Mouse (Mus musculus): ENCODE results near the gene Uri1. TPM values are rescaled to one million over a fixed set of nuclear protein-coding genes. Genes with fewer than 3 reads are reported as not detected.

Gene Uri1
- polyA plus RNA-seq, 1 experiment from 2014 or later = 42.2 TPM

DNA sequence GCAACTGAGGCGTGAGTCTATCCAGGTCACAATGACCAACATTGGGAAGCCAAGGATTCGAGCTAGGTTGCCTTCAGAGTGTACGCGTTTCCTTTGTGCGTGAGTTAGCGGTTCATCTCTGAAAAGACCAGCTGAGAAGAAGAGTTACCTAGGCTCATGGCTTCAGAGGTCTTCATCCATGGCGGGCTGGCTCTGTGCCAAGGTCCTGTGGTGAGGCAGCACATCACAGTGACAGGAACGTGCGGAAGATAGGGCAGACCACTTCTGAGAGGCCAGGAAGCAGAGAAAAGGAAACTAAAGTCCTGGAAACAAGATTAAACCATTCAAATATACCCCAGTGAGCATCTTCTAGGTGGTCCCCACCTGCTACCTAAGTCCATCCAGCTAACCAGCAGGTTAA is 30.9 kb upstream of the Uri1 start:
- Histone ChIP-seq H3K4me1 (replicated peaks; ENCODE audit: control insufficient read depth, insufficient read depth, low read length) (no peaks in the 10 kb centered on the region), H3K27ac (ENCODE audit: low read depth, low read length) (no peak overlapping the region), H3K9me3 (ENCODE audit: control insufficient read depth, low read length) (no peaks in the 10 kb centered on the region), H3K27me3 (replicated peaks; ENCODE audit: control insufficient read depth, insufficient read depth, low read length) (no peaks in the 10 kb centered on the region), H3K4me3 (ENCODE audit: low read depth, low read length) (no peak overlapping the region), H3K9ac (ENCODE audit: low read depth, low read length) (no peak overlapping the region), H3K36me3 (ENCODE audit: control insufficient read depth, insufficient read depth, low read length) (no peaks in the 10 kb centered on the region), H3K4me2 (no peak overlapping the region)
- DNase-seq (ENCODE audit: low spot score) = no peak
- WGBS = 84% methylated on average over 9 of the region's 9 CpGs
- ATAC-seq (replicated peaks; ENCODE audit: low FRiP score) = no peak

- WGBS = 64% methylated on average over 5 of the region's 5 CpGs
- H3K36me3 ChIP-seq (ENCODE audit: control insufficient read depth, insufficient read depth, low read length) = no peaks in the 10 kb centered on the region
- no peak for ATAC-seq (replicated peaks; ENCODE audit: low FRiP score)
- no peak overlapping the region for H3K27ac ChIP-seq (ENCODE audit: low read depth, low read length)
- no peaks in the 10 kb centered on the region for H3K4me1 ChIP-seq (replicated peaks; ENCODE audit: control insufficient read depth, insufficient read depth, low read length)
- no peak for DNase-seq (ENCODE audit: low spot score)
- H3K9ac ChIP-seq (ENCODE audit: low read depth, low read length) = no peak overlapping the region
- no peaks in the 10 kb centered on the region for H3K9me3 ChIP-seq (ENCODE audit: control insufficient read depth, low read length)
- H3K4me2 ChIP-seq = no peak overlapping the region
- no peak overlapping the region for H3K4me3 ChIP-seq (ENCODE audit: low read depth, low read length)
- H3K27me3 ChIP-seq (replicated peaks; ENCODE audit: control insufficient read depth, insufficient read depth, low read length) = no peaks in the 10 kb centered on the region
Observed at GRCm38 (mm10) chr7:38047229-38047628, 23.9 kb upstream of the Uri1 start.

GRCm38 (mm10) chr7:38041244-38041643 is 17.9 kb upstream of the Uri1 start:
- H3K4me3 ChIP-seq (ENCODE audit: low read depth, low read length) = no peak overlapping the region
- no peak overlapping the region for H3K4me2 ChIP-seq
- H3K36me3 ChIP-seq (ENCODE audit: control insufficient read depth, insufficient read depth, low read length) = no peaks in the 10 kb centered on the region
- ATAC-seq (replicated peaks; ENCODE audit: low FRiP score) (no peak), DNase-seq (ENCODE audit: low spot score) (no peak)
- no peaks in the 10 kb centered on the region for H3K9me3 ChIP-seq (ENCODE audit: control insufficient read depth, low read length)
- H3K27me3 ChIP-seq (replicated peaks; ENCODE audit: control insufficient read depth, insufficient read depth, low read length) = no peaks in the 10 kb centered on the region
- H3K4me1 ChIP-seq (replicated peaks; ENCODE audit: control insufficient read depth, insufficient read depth, low read length) = no peaks in the 10 kb centered on the region
- no peak overlapping the region for H3K9ac ChIP-seq (ENCODE audit: low read depth, low read length)
- WGBS = 77% methylated on average over 3 of the region's 3 CpGs
- H3K27ac ChIP-seq (ENCODE audit: low read depth, low read length) = no peak overlapping the region

- H3K4me1 ChIP-seq (replicated peaks; ENCODE audit: control insufficient read depth, insufficient read depth, low read length) = no peaks in the 10 kb centered on the region
Observed at GRCm38 (mm10) chr7:38037586-38037985, 14.2 kb upstream of the Uri1 start.

GRCm38 (mm10) chr7:38031183-38031582 is 7.8 kb upstream of the Uri1 start:
- H3K4me2 ChIP-seq = no peak overlapping the region
- no peak overlapping the region for H3K4me3 ChIP-seq (ENCODE audit: low read depth, low read length)
- no peaks in the 10 kb centered on the region for H3K27me3 ChIP-seq (replicated peaks; ENCODE audit: control insufficient read depth, insufficient read depth, low read length)
- no peaks in the 10 kb centered on the region for H3K9me3 ChIP-seq (ENCODE audit: control insufficient read depth, low read length)
- no peak for ATAC-seq (replicated peaks; ENCODE audit: low FRiP score)
- no peak overlapping the region for H3K27ac ChIP-seq (ENCODE audit: low read depth, low read length)
- H3K36me3 ChIP-seq (ENCODE audit: control insufficient read depth, insufficient read depth, low read length) = no peaks in the 10 kb centered on the region
- no peak for DNase-seq (ENCODE audit: low spot score)
- 0 out of 2 replicates have a peak, but pooled peaks cover 8% of the 10 kb centered on the region for H3K4me1 ChIP-seq (replicated peaks; ENCODE audit: control insufficient read depth, insufficient read depth, low read length)
- H3K9ac ChIP-seq (ENCODE audit: low read depth, low read length) = no peak overlapping the region
- 73% methylated on average over 4 of the region's 4 CpGs for WGBS

More at GRCm38 (mm10) chr7:38037586-38037985, 14.2 kb upstream of the Uri1 start:
- no peak overlapping the region for H3K4me3 ChIP-seq (ENCODE audit: low read depth, low read length)
- no peak overlapping the region for H3K4me2 ChIP-seq
- no peaks in the 10 kb centered on the region for H3K9me3 ChIP-seq (ENCODE audit: control insufficient read depth, low read length)
- H3K27ac ChIP-seq (ENCODE audit: low read depth, low read length) = no peak overlapping the region
- WGBS = 74% methylated on average over 5 of the region's 5 CpGs
- no peaks in the 10 kb centered on the region for H3K36me3 ChIP-seq (ENCODE audit: control insufficient read depth, insufficient read depth, low read length)
- no peak overlapping the region for H3K9ac ChIP-seq (ENCODE audit: low read depth, low read length)
- no peaks in the 10 kb centered on the region for H3K27me3 ChIP-seq (replicated peaks; ENCODE audit: control insufficient read depth, insufficient read depth, low read length)
- ATAC-seq (replicated peaks; ENCODE audit: low FRiP score) (no peak), DNase-seq (ENCODE audit: low spot score) (no peak)

DNA sequence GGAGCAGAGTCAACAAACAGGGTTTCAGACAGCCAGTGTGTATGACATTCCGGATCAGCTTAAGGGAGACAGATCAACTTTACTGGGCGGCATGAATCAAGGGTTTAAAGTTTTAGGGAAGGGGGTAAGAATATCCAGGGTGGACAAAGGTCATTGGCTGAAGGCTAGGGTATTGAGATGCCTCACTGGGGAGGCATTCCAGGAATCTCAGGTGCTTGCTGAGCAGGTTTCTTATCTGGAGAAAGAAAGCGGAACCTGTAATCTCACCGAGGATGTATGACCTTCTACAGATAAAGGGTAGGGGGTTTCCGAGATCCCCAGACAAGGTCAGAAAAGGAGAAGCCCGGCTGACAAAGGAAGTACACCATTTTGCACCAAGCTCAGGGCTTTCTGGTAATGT is 7.3 kb upstream of the Uri1 start:
- no peak overlapping the region for H3K9ac ChIP-seq (ENCODE audit: low read depth, low read length)
- ATAC-seq (replicated peaks; ENCODE audit: low FRiP score) = no peak
- 0 out of 2 replicates have a peak, but pooled peaks cover 8% of the 10 kb centered on the region for H3K4me1 ChIP-seq (replicated peaks; ENCODE audit: control insufficient read depth, insufficient read depth, low read length)
- H3K36me3 ChIP-seq (ENCODE audit: control insufficient read depth, insufficient read depth, low read length) = no peaks in the 10 kb centered on the region
- H3K4me2 ChIP-seq = no peak overlapping the region
- H3K4me3 ChIP-seq (ENCODE audit: low read depth, low read length) = no peak overlapping the region
- H3K27ac ChIP-seq (ENCODE audit: low read depth, low read length) = no peak overlapping the region
- WGBS = 19% methylated on average over 6 of the region's 6 CpGs
- H3K9me3 ChIP-seq (ENCODE audit: control insufficient read depth, low read length) = no peaks in the 10 kb centered on the region
- no peaks in the 10 kb centered on the region for H3K27me3 ChIP-seq (replicated peaks; ENCODE audit: control insufficient read depth, insufficient read depth, low read length)
- no peak for DNase-seq (ENCODE audit: low spot score)

GRCm38 (mm10) chr7:38029986-38030385 is 6.6 kb upstream of the Uri1 start:
- 0 out of 2 replicates have a peak, but pooled peaks cover 8% of the 10 kb centered on the region for H3K4me1 ChIP-seq (replicated peaks; ENCODE audit: control insufficient read depth, insufficient read depth, low read length)
- DNase-seq (ENCODE audit: low spot score) = no peak

DNA sequence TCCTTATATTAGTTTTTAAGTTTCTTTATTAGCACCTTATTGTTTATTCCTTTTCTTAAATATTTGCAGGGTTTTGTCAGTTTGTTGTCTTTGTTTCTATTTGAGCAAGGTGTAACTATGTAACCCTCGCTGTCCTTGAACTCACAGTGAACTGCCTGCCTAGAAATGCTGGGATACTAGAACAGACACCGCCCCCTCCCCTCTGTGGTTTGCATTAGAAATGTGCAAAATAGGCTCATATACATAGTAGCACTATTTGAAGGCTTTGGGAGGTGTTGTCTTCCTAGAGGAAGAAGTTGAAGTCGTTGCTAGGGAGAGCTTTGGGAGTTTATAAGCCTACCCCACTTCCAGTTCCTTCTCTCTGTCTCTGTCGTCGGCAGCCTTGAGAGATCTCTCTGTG is 5.7 kb upstream of the Uri1 start:
- Histone ChIP-seq H3K9ac (ENCODE audit: low read depth, low read length) (no peak overlapping the region), H3K27me3 (replicated peaks; ENCODE audit: control insufficient read depth, insufficient read depth, low read length) (no peaks in the 10 kb centered on the region), H3K27ac (ENCODE audit: low read depth, low read length) (no peak overlapping the region), H3K4me2 (no peak overlapping the region), H3K4me3 (ENCODE audit: low read depth, low read length) (no peak overlapping the region), H3K9me3 (ENCODE audit: control insufficient read depth, low read length) (no peaks in the 10 kb centered on the region), H3K4me1 (replicated peaks; ENCODE audit: control insufficient read depth, insufficient read depth, low read length) (0 out of 2 replicates have a peak, but pooled peaks cover 8% of the 10 kb centered on the region), H3K36me3 (ENCODE audit: control insufficient read depth, insufficient read depth, low read length) (no peaks in the 10 kb centered on the region)
- ATAC-seq (replicated peaks; ENCODE audit: low FRiP score) (no peak), DNase-seq (ENCODE audit: low spot score) (no peak)
- 44% methylated on average over 5 of the region's 5 CpGs for WGBS

More at GRCm38 (mm10) chr7:38029986-38030385, 6.6 kb upstream of the Uri1 start:
- H3K9me3 ChIP-seq (ENCODE audit: control insufficient read depth, low read length) = no peaks in the 10 kb centered on the region
- no peak overlapping the region for H3K9ac ChIP-seq (ENCODE audit: low read depth, low read length)
- ATAC-seq (replicated peaks; ENCODE audit: low FRiP score) = no peak
- H3K36me3 ChIP-seq (ENCODE audit: control insufficient read depth, insufficient read depth, low read length) = no peaks in the 10 kb centered on the region
- no peak overlapping the region for H3K4me3 ChIP-seq (ENCODE audit: low read depth, low read length)
- H3K27me3 ChIP-seq (replicated peaks; ENCODE audit: control insufficient read depth, insufficient read depth, low read length) = no peaks in the 10 kb centered on the region
- H3K27ac ChIP-seq (ENCODE audit: low read depth, low read length) = no peak overlapping the region
- 13% methylated on average over 2 of the region's 2 CpGs for WGBS
- no peak overlapping the region for H3K4me2 ChIP-seq

- H3K36me3 ChIP-seq (ENCODE audit: control insufficient read depth, insufficient read depth, low read length) = no peaks in the 10 kb centered on the region
- no peak for ATAC-seq (replicated peaks; ENCODE audit: low FRiP score)
Observed at GRCm38 (mm10) chr7:38027940-38028600, 4.7 kb upstream of the Uri1 start.

More at GRCm38 (mm10) chr7:38027940-38028600, 4.7 kb upstream of the Uri1 start:
- no peak for DNase-seq (ENCODE audit: low spot score)
- Histone ChIP-seq H3K9ac (ENCODE audit: low read depth, low read length) (no peak overlapping the region), H3K27ac (ENCODE audit: low read depth, low read length) (no peak overlapping the region), H3K4me2 (no peak overlapping the region), H3K4me3 (ENCODE audit: low read depth, low read length) (no peak overlapping the region), H3K27me3 (replicated peaks; ENCODE audit: control insufficient read depth, insufficient read depth, low read length) (no peaks in the 10 kb centered on the region), H3K4me1 (replicated peaks; ENCODE audit: control insufficient read depth, insufficient read depth, low read length) (0 out of 2 replicates have a peak, but pooled peaks cover 8% of the 10 kb centered on the region), H3K9me3 (ENCODE audit: control insufficient read depth, low read length) (no peaks in the 10 kb centered on the region)
- 86% methylated on average over 7 of the region's 7 CpGs for WGBS

Data from liver, embryonic 11.5 days (tissue).